Mouse (Mus musculus) cortical plate, adult 2 months (tissue): ENCODE measurements around the gene 1810065E05Rik. TPM values are rescaled to one million over a fixed set of nuclear protein-coding genes. Genes with fewer than 3 reads are reported as not detected.

ENCODE experiments used
- H3K27ac ChIP-seq: fragments of 200-500 bp; 2 replicates; pipeline ENCODE4 v1.5.1; 2012; ENCODE audit warnings: low read length, control low read depth, inconsistent platforms; ENCODE audit not compliant: insufficient read depth
- H3K4me1 ChIP-seq: fragments of 200-500 bp; 2 replicates; pipeline ENCODE4 v1.6.1; 2011; ENCODE audit warnings: low read length; ENCODE audit not compliant: control insufficient read depth, insufficient read depth
- H3K4me3 ChIP-seq: fragments of 200-500 bp; 2 replicates; pipeline ENCODE4 v1.5.1; 2011; ENCODE audit warnings: mild to moderate bottlenecking, low read length, control low read depth; ENCODE audit not compliant: insufficient read depth
- CTCF ChIP-seq: fragments of 200-500 bp; IDR thresholded peaks from 2 replicates; pipeline ENCODE4 v1.5.1; 2011; ENCODE audit warnings: mild to moderate bottlenecking, control low read depth, low read length; ENCODE audit not compliant: insufficient read depth; ENCODE audit errors: extremely low read depth
- POLR2A ChIP-seq: fragments of 200-500 bp; IDR thresholded peaks from 2 replicates; pipeline ENCODE4 v1.6.1; 2011; ENCODE audit warnings: mild to moderate bottlenecking, low read length, control low read depth; ENCODE audit not compliant: insufficient read depth; ENCODE audit errors: extremely low read depth
- polyA plus RNA-seq: library from polyadenylated mRNA; depleted of rRNA; stranded (reverse); fragments of >200 nt; gene quantifications from 2 replicates; pipeline ENCODE4 v1.2.3, GENCODE M21; 2012; rRNA removed

Gene 1810065E05Rik
- not detected in 2 replicates for polyA plus RNA-seq

DNA sequence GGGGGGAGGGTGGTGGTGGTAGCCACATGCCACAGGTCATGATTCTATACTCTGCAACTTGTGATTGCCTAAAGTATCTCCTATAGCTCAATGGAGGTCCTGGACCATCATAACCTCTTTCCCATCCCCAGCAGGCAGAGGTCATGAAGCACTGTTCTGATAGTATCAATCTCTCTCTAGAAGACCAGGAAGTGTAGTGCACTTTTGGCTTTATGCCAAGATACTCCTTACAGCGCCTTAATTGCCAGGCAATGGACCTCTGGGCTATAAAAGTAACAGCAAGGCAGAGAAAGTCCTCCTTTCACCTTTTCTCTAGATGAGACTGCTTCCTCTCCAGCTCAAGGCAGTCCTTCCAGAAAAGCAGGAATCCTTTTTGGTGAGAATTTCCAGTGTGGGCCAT, at the start of gene 1810065E05Rik:
TSS of gene 1810065E05Rik (plus strand) at position 297 of the 400 bp plus-strand sequence.
- TF ChIP-seq POLR2A (no peak), CTCF (no peak)
- H3K4me1 ChIP-seq: no peaks in the 10 kb centered on the region; the same call in 1 of the 2 replicates
- no peak within 1 kb of the TSS for H3K4me3 ChIP-seq
- H3K27ac ChIP-seq: no peak within 1 kb of the TSS

DNA sequence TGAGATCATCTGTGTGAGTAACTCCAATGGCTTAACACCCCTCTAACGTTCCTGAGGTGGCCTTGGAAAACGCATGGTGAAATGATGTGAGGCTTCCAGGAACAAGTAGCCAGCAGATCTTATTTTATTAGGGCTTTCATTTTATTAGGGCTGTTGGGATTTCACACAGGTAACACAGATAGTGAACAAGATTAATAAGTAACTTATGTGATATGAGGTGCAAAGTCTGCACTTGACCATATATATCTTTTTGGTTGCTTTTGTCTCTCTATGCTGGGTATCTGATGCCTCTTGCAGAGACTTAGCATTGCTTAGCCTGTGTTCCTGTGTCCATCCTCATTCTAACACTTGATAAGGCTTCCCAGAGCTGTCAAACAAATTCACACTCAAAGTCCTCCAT, 43.6 kb upstream of the 1810065E05Rik start:
- Histone ChIP-seq H3K27ac (no peak overlapping the region), H3K4me3 (no peak overlapping the region)
- TF ChIP-seq CTCF (no peak), POLR2A (no peak)

DNA sequence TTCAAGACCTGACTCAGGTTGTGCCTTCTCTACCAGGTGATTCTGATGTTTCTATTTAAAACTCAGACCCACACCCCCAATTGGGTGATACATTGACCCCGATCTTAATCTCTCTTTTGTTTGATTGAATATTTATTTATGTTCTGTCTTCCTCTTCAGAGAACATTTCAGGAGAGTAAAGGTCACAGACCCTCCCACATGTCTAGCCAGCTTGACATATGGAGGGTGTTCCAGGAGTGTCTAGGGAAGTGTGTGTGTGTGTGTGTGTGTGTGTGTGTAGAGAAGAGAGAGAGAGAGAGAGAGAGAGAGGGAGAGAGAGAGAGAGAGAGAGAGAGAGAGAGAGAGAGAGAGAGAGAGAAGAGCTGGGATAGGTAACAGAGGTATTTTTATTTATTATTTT, 43.2 kb upstream of the 1810065E05Rik start:
- H3K4me3 ChIP-seq: no peak overlapping the region
- no peak overlapping the region for H3K27ac ChIP-seq
- H3K4me1 ChIP-seq: no peaks in the 10 kb centered on the region
- TF ChIP-seq POLR2A (no peak), CTCF (no peak)

More for the DNA sequence above, 43.6 kb upstream of the 1810065E05Rik start:
- no peaks in the 10 kb centered on the region for H3K4me1 ChIP-seq

DNA sequence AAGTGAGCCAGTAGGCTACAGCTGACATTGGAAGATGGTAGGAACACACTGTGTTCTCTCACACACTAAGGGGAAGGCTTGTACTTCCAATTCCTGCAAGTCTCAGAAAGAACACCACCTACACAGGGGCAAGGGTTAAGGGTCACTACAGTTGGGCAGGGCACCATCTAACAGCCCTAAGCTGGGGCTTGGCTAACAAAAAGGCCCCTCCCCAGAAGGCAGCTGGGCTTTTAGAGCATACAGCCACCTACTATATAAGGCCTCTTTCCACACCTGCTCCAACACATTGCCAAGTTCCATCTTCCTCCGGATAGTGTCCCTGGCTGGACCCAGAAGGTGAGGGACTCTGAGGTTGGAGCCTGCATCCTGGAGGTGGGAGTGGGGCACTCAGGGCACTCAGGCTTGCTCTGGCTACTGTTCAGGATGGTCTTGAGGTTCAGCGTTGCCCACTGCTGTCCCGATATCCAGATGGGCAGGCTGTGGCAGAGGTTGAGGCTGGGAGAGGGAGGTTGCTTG, 42.1 kb upstream of the 1810065E05Rik start, which contains the start of gene Lypd8:
TSS of gene Lypd8 (plus strand) at position 281 of the 516 bp plus-strand sequence.
- no peak for TF ChIP-seq CTCF
- no peak for TF ChIP-seq POLR2A
- no peak within 1 kb of the TSS for H3K4me3 ChIP-seq
- H3K27ac ChIP-seq: no peak within 1 kb of the TSS
- no peaks in the 10 kb centered on the region for H3K4me1 ChIP-seq

DNA sequence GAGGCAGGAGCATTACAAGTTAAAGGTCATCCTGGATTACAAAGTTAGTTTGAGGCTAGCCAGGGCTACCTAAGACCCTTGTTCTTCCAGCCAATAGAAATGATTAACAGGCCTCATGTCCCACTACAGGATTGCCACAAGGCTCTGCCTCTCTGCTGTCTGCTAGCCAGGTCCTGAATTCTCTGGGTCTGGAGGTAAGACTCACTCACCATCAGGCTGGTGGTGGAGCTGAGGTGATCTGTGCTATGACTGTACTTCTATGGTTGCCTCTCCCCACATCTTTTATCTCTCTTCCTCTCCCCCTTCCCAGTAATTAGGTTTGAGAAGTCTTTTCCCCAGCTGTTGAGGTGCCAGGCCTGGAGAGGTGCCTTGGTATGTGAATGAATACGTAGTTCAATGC, 41.4 kb upstream of the 1810065E05Rik start:
- no peak for TF ChIP-seq POLR2A
- no peak for TF ChIP-seq CTCF
- Histone ChIP-seq H3K4me1 (no peaks in the 10 kb centered on the region), H3K4me3 (no peak overlapping the region), H3K27ac (no peak overlapping the region)

DNA sequence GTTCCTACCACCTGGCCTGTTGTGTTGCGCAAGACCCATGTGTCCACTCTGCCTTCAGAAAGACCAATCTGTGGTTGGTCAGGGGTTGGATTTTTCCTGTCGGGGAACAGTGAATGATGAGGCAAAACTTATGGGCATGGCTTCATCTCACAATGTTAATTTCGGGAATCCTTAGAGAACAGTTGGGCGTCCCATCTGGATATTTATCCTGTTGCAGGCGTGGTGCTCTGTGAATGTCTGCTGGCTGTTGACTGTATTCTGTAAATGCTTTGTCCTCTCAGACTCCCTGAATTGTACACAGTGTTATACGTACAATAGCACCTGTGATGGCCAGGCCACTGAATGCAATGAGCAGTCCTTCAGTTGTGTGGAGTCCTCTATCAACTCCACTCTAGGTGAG, 38.4 kb upstream of the 1810065E05Rik start:
- Histone ChIP-seq H3K27ac (no peak overlapping the region), H3K4me3 (no peak overlapping the region), H3K4me1 (no peaks in the 10 kb centered on the region)
- TF ChIP-seq CTCF: no peak
- TF ChIP-seq POLR2A: no peak

DNA sequence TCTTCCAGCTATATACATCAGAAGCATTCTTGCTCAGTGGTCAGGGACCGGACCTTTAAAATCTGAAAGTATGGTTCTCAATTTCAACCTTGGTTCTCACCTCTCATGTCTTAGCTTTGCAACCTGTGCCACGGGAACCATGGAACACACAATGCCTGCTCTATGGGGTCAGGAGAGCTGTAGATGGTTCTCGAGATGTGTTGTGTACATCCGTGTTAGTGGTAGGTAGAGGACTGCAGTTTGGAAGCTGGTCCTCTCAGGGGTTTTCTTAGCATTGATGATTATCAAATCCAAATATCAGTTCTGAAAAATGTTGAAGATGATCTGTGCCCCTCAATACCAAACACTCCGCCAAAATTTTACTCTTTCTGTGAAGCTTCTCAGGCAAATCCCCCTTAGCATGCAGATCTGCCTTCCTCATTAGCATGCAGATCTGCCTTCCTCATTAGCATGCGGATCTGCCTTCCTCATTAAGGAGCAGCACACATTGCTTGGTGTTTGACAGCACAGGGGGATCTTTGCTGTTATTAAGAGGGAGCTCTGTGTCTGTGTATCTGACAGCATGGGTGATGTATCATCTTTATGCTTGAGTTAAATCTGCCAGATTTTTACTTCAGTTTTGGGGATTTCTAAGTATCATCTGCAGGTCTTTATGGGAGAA, 20.8 kb upstream of the 1810065E05Rik start:
- Histone ChIP-seq H3K4me3 (no peak overlapping the region), H3K4me1 (no peaks in the 10 kb centered on the region), H3K27ac (no peak overlapping the region)
- TF ChIP-seq CTCF (no peak), POLR2A (no peak)

DNA sequence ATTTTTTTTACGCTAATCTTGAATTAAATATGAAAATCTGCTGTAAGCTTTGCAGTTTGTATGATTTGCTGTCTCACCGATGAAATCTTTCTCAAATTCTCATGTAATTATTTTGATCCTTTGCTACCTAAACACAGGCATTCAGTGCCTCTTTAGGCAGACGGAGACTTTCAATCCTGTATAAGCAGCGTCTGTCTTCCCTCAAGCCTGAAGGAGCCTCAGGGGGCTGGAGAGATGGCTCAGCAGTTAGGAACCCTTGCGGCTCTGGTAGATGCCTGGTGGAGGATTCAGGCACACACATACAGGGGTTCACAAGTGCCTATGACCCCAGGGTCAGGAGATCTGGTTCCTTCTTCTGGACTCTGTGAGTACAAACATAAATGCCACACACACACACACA, 20.3 kb upstream of the 1810065E05Rik start:
- Histone ChIP-seq H3K4me1 (no peaks in the 10 kb centered on the region), H3K4me3 (no peak overlapping the region), H3K27ac (no peak overlapping the region)
- no peak for TF ChIP-seq POLR2A

DNA sequence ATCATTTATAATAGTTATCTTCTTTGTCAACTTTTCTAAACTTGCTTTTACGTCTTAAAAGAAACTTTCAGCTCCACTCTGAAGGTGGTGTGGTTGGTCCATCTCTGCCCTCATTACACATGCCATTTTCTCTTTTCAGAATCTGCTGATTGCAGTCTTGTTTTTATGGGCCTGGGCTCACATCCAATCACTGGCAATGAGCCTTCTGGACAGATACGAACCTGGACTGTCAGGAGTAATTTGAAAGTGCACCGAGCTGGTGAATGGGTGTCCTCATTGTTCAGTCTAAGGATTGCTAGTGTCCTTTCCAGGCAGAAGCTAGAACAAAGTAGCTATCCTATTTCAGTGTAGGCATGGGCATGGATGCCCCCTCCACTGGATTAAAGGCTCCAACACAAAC, 12.8 kb upstream of the 1810065E05Rik start:
- Histone ChIP-seq H3K4me3 (no peak overlapping the region), H3K27ac (no peak overlapping the region), H3K4me1 (no peaks in the 10 kb centered on the region)
- no peak for TF ChIP-seq POLR2A
- TF ChIP-seq CTCF: no peak

DNA sequence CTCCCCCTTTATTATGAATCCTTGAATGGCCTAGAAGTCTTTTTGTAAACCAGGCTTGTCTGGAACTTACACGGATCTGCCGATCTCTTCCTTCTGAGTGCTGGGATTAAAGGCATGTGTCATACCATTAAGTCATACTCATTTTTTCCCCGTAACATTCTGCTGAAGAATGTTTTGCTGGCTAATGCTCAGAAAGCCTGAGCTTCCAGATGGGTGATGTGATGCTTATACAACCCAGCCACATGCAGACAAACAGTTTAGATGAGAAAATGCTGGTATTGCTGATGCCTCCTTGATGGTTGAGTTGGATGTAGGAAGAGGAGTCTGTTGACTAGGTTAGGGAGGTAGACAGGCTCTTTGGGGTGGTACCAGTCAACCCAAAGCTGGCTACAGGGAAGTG, 2.6 kb upstream of the 1810065E05Rik start:
- H3K4me3 ChIP-seq: no peak overlapping the region
- TF ChIP-seq POLR2A (no peak), CTCF (no peak)
- H3K27ac ChIP-seq: no peak overlapping the region
- H3K4me1 ChIP-seq: no peaks in the 10 kb centered on the region; the same call in 1 of the 2 replicates

DNA sequence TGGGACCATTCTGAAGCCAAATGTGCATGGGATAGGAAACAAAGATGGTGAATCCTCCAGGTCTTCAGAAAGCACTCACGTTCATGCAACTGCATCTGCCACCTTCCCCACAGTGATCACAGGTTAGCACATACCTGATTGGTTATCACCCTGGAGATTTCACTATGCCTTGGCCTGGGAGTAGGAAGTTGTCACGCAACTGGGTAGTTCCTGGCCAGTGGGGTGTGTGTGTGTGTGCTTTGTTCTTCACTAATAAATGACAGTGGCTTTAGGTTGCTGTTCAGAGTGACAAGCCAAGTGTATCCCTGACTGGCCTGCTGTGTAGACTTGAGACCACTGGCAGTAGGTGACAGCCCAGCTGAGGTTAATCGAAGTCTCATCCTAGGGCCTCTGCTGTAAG, 11.3 kb downstream of the 1810065E05Rik start, which contains the start of gene Gm12253:
TSS of gene Gm12253 (plus strand) at position 301 of the 400 bp plus-strand sequence.
- H3K27ac ChIP-seq: no peak within 1 kb of the TSS
- TF ChIP-seq CTCF: no peak
- no peak for TF ChIP-seq POLR2A
- no peak within 1 kb of the TSS for H3K4me3 ChIP-seq
- H3K4me1 ChIP-seq: no peaks in the 10 kb centered on the region
